ENCODE assay signal across 8 mouse cellular contexts in the genomic region with DNA sequence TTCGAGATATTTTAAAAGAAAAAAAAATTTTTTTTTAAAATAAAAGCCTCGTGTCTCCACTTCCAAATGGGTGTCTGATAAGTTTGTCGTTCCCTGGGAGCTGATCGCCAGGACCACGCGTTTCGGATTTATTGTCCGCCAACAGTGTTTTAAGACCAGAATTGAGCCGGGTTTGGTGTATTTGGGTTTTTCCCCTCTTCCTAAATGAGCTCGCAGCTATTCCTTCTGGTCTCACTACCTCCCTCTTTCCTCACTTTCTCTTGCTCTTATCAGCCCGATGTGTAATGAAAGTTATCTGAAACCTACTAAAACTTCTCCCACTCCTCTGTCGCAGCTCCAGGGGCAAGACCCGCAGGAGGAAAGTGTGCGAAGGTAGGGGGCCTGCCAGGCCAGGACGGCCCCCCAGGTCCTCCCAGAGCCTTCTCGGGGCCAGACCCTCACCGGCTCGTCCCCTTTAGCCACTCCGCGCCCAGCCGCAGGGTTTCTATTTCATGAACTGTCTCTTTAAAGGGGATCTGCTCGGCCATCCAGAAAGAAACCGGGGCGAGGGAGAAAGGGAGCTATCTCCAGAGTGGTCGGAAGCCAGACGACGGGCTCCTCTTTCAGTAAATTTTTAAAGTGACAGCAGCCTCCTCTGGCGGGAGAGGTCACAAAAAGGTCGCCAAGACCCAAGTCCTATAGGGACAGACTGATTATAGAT.
A peak's percentile ranks its signal among the peaks of the same experiment; 100 is the strongest.
DNase-seq lines count a peak whose midpoint lies in the region; ATAC-seq and TF ChIP-seq lines count a peak whose summit lies in the region.

No protein-coding gene starts in this region.

- H3K27ac ChIP-seq in testis, adult 2 months (ENCODE audit: control insufficient read depth, insufficient read depth, low read depth, low read length): no peak overlapping the region
- no peak overlapping the region for H3K27ac ChIP-seq in embryonic facial prominence, embryonic 15.5 days (replicated peaks)
- H3K27ac ChIP-seq in heart, embryonic 15.5 days: peak overlapping the region; percentile 95
- peak overlapping the region; percentile 96 for H3K27ac ChIP-seq in stomach, postnatal 0 days (replicated peaks)

- WGBS in embryonic facial prominence, embryonic 15.5 days: under 1% methylated on average over 29 of the region's 29 CpGs
- WGBS in heart, embryonic 15.5 days: under 1% methylated on average over 29 of the region's 29 CpGs
- under 1% methylated on average over 29 of the region's 29 CpGs for WGBS in stomach, postnatal 0 days

- peak overlapping the region; percentile 90 for H3K4me2 ChIP-seq in embryonic facial prominence, embryonic 15.5 days (replicated peaks)
- H3K4me2 ChIP-seq in heart, embryonic 15.5 days: peak overlapping the region; percentile 81
- peak overlapping the region; percentile 85 for H3K4me2 ChIP-seq in stomach, postnatal 0 days (replicated peaks; ENCODE audit: low read depth)

- H3K4me3 ChIP-seq in testis, adult 2 months (ENCODE audit: control insufficient read depth, low read depth, low read length): peak overlapping the region; percentile 36
- H3K4me3 ChIP-seq in embryonic facial prominence, embryonic 15.5 days (replicated peaks): peak overlapping the region; percentile 51
- H3K4me3 ChIP-seq in heart, embryonic 15.5 days: peak overlapping the region; percentile 84
- peak overlapping the region; percentile 72 for H3K4me3 ChIP-seq in stomach, postnatal 0 days (ENCODE audit: low read depth, low read length)

- no peaks in the 10 kb centered on the region for H3K9me3 ChIP-seq in embryonic facial prominence, embryonic 15.5 days (replicated peaks)
- no peaks in the 10 kb centered on the region for H3K9me3 ChIP-seq in heart, embryonic 15.5 days (replicated peaks)
- no peaks in the 10 kb centered on the region for H3K9me3 ChIP-seq in stomach, postnatal 0 days (ENCODE audit: control insufficient read depth, low read length)

- peak; percentile 24; the same call in 1 of the 2 replicates for ATAC-seq in embryonic facial prominence, embryonic 15.5 days (ENCODE audit: insufficient number of reproducible peaks, low FRiP score, low TSS enrichment, low read depth)
- ATAC-seq in heart, embryonic 15.5 days (replicated peaks; ENCODE audit: insufficient number of reproducible peaks, insufficient read depth, low FRiP score, low read depth): peak; percentile 58; the same call in 1 of the 2 replicates
- peak; percentile 41; the same call in 1 of the 2 replicates for ATAC-seq in stomach, postnatal 0 days (ENCODE audit: low FRiP score, low TSS enrichment)
- ATAC-seq in activated CD4-positive, CD25-positive, alpha-beta regulatory T cell, adult 4 months: no peak

- peak overlapping the region; percentile 44 for H3K9ac ChIP-seq in embryonic facial prominence, embryonic 15.5 days
- peak overlapping the region; percentile 81 for H3K9ac ChIP-seq in heart, embryonic 15.5 days
- peak overlapping the region; percentile 94 for H3K9ac ChIP-seq in stomach, postnatal 0 days (ENCODE audit: low read length)

- no peak for TF ChIP-seq CTCF in testis, adult 2 months (IDR thresholded peaks at IDR 0.05; ENCODE audit: control insufficient read depth, insufficient read depth, insufficient replicate concordance, low read depth, low read length)
- TF ChIP-seq CTCF in stomach, postnatal 0 days (IDR thresholded peaks at IDR 0.05; ENCODE audit: low read depth): no peak

- peaks cover 7% of the 10 kb centered on the region for H3K4me1 ChIP-seq in testis, adult 2 months (ENCODE audit: control insufficient read depth, insufficient read depth, low read length)
- peaks cover 10% of the 10 kb centered on the region for H3K4me1 ChIP-seq in embryonic facial prominence, embryonic 15.5 days
- H3K4me1 ChIP-seq in heart, embryonic 15.5 days (replicated peaks): peaks cover 5% of the 10 kb centered on the region; the same call in 1 of the 2 replicates
- no peaks in the 10 kb centered on the region for H3K4me1 ChIP-seq in stomach, postnatal 0 days (replicated peaks; ENCODE audit: control insufficient read depth, insufficient read depth)

- no peak for DNase-seq in testis, postnatal 14 days (ENCODE audit: low spot score)
- DNase-seq in kidney, postnatal 10 days: peak; percentile 79
- DNase-seq in lung, postnatal 36 days: peak; percentile 66
- DNase-seq in stomach, postnatal 0 days (ENCODE audit: low spot score): peak; percentile 65

- TF ChIP-seq POLR2A in testis, adult 2 months (IDR thresholded peaks at IDR 0.05; ENCODE audit: control insufficient read depth, low read depth, low read length): no peak

- TF ChIP-seq EP300 in stomach, postnatal 0 days (optimal IDR thresholded peaks at IDR 0.05): no peak

- no peaks in the 10 kb centered on the region for H3K27me3 ChIP-seq in testis, adult 2 months (ENCODE audit: control insufficient read depth, insufficient read depth, low read length)
- peaks cover 31% of the 10 kb centered on the region for H3K27me3 ChIP-seq in embryonic facial prominence, embryonic 15.5 days
- no peaks in the 10 kb centered on the region for H3K27me3 ChIP-seq in heart, embryonic 15.5 days
- H3K27me3 ChIP-seq in stomach, postnatal 0 days (ENCODE audit: control insufficient read depth, insufficient read depth, low read length): no peaks in the 10 kb centered on the region

- no peaks in the 10 kb centered on the region for H3K36me3 ChIP-seq in testis, adult 2 months (ENCODE audit: control insufficient read depth, insufficient read depth, low read length)
- H3K36me3 ChIP-seq in embryonic facial prominence, embryonic 15.5 days: no peaks in the 10 kb centered on the region
- no peaks in the 10 kb centered on the region for H3K36me3 ChIP-seq in heart, embryonic 15.5 days
- no peaks in the 10 kb centered on the region for H3K36me3 ChIP-seq in stomach, postnatal 0 days (ENCODE audit: control insufficient read depth, insufficient read depth, low read length)

Comparison
In these comparisons a context has a peak if more than half of its experiments do, and no peak if none do; other contexts are left out.
1. H3K27ac ChIP-seq: peak in heart, embryonic 15.5 days (single experiment) and stomach, postnatal 0 days (single experiment); none in testis, adult 2 months (single experiment) and embryonic facial prominence, embryonic 15.5 days (single experiment).
2. H3K9ac ChIP-seq: peak in every context shown above with its lines; median percentile 94 in stomach, postnatal 0 days; 81 in heart, embryonic 15.5 days; 44 in embryonic facial prominence, embryonic 15.5 days.
3. Peak in every context shown above with its lines, with median percentiles within 50 percentile points of each other: H3K4me3 ChIP-seq and H3K4me2 ChIP-seq.